Mouse (Mus musculus) urinary bladder, postnatal 25 days (tissue): Measurements from ENCODE around the gene Slc25a29.

Source experiments
- DNase-seq: peaks from one replicate; pipeline ENCODE4 v3.0.0; 2022; ENCODE audit warnings: low spot score

Slc25a29 gene

GRCm38 (mm10) chr12:108834337-108834736 lies 1.3 kb downstream of the Slc25a29 start:
- no peak for DNase-seq

- no peak for DNase-seq
Measured at GRCm38 (mm10) chr12:108833408-108833807, 2.3 kb downstream of the Slc25a29 start.

DNA sequence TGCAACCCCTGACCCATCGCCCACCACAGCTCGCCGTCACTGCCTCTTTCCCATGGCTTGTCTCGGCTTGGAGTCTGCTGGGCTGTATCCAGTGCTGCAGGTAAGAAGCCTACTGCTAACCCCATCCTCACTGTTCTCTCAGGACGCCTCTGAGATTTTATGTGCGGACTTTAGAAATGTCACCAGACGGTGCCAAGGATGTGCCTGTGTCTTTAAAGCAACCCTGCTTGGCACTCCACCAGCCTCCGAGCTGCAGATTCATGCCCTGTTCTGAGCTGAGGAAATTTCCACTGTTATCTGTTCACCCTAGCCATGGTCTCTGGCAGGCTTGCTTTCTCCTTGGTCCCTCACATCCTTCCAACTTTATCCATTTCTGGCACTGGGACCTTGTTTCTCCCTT lies 2.8 kb downstream of the Slc25a29 start:
- no peak for DNase-seq

GRCm38 (mm10) chr12:108831966-108832643 lies 3.6 kb downstream of the Slc25a29 start:
- peak; percentile 51 for DNase-seq

DNA sequence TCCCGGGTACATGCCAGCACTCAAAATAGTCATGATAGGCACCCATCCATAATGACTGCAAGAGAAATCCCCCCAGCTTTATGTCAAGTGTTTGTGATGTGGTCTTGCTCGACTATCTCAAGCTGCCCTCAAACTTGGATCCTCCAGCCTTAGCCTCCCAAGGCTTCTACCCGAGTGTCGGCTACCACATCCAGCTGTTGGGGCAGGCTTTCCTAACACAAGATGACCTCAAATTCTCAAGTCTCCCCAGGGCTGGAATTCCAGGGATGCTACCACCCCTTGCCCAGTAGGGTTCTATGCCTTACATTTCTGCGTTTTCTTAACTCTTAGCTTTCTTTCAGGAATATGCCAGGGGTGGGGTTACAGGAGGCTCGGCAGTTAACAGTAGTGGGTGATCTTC lies 5.3 kb downstream of the Slc25a29 start:
- DNase-seq, result no peak

DNA sequence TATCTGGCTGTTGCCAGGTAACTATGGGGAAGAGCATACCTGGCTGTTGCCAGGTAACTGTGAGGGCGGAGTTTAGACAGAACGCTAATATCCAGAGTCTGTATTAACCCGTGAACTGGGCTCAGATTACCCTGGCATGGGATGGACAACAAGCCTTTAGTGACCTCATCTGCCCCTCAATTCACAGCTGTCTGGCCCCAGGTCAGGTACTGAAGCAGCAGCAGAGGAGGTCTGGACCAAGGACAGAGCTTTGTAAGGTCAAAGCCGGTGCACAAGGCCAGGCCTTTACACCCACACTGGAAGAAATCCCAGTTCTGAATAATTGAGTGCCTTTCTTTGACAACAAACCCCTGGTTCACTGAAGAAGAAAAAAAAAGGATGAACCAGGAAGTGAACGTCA lies 6.0 kb downstream of the Slc25a29 start:
- no peak for DNase-seq

DNA sequence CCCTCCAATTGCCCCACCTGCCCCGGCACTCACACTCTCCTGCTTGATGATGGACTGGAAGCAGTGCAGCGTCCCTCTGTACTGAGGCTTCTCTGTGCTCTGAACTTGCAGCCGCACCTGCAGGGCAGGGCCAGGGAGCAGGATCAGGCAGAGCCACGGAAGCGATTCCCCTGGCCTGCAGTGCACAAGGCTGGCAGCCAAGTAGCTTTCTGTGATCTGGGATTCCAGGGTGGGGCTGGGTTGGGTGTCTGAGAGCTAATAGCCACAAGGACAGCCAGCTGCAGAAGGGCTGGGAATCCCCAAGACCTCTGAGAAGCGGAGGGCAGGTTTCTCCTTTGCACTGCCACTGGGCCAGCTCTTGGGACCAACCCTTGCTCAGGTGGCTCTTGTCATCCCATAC lies 8.0 kb downstream of the Slc25a29 start:
- DNase-seq, result no peak

- DNase-seq, result no peak
Measured at GRCm38 (mm10) chr12:108826958-108827535, 8.6 kb downstream of the Slc25a29 start.

- no peak for DNase-seq
Measured at GRCm38 (mm10) chr12:108826282-108826957, 9.3 kb downstream of the Slc25a29 start.

DNA sequence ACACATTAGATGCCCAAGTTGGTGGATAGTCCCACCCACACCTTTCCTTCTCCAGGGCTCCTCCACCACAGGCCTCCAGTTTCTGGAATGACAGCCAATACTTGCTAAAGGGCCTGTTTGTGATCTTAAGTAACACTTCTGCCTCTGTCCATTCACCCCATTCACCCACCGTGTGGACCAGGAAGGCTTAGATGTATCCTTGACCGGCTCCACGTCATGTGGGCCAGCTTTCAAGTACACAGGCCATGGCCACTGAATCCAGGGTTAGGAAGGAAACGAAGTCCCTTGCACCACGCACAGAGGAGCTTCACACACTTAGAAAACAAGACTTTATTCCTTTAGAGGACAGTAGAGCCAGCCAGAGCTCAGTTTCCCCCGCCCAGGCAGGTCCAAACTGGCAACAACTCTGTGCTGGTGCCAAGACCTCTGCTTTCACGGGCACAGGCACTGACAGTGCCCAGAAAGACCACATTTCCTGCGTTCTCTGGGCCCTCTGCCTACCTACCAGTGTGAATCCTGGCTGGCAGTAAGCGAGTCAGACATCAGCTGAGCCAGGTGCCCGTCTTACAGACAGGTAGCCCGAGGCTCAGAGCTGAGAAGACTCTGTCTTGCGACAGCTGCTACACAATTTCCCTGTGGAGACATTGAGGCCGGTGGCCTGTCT lies 10.0 kb downstream of the Slc25a29 start:
- no peak for DNase-seq

DNA sequence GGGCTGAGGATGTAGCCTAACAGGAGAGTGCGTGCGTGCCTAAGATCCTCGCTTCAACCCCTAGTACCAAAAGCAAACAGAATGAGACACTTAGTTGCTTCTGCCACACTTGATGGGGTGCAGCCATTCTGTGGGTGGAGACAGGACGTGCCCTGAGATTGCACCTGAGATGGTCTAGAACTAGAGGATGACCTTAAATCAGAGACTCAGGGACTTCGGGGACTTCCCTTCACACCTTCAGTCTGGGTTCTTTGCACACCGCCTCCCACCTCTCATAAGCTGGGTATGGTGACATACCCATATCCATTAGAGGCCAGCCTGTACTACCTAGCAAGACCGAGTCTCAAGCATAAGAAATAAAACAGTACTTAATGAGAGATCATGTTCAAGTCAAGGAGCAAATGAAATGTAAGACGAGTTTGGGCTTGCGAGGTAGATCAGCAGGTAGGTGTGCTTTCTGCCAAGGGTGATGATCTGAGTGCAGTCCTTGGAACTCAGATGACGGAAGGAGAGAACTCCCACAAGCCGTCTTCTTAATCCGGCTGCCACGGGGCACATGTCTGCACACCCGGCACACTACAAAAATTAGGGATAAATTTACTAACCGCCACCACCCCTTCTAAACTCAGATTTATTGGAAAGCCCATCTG lies 11.3 kb downstream of the Slc25a29 start:
- DNase-seq, result no peak

GRCm38 (mm10) chr12:108823036-108823435 lies 12.6 kb downstream of the Slc25a29 start:
- DNase-seq, result no peak

GRCm38 (mm10) chr12:108820461-108820860 lies 15.2 kb downstream of the Slc25a29 start:
- no peak for DNase-seq

- DNase-seq, result no peak
Measured at GRCm38 (mm10) chr12:108816569-108816968, 19.1 kb downstream of the Slc25a29 start.

DNA sequence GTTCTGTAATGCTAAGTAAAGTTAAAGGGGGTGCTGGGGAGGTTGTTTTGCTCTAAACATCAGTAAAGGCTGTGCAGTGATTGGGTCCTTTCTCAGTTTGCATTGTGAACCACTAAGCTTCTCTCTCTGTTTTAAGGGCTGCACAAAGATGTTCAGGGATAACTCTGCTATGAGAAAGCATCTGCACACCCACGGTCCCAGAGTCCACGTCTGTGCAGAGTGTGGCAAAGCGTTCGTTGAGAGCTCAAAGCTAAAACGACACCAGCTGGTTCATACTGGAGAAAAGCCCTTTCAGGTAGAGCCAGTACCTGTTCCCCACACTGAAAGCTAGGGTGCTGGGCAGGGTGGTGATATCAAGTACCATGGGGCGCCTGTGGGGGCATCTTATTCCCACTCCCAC lies 21.2 kb downstream of the Slc25a29 start:
- DNase-seq, result no peak

GRCm38 (mm10) chr12:108812463-108812862 lies 23.2 kb downstream of the Slc25a29 start:
- no peak for DNase-seq

GRCm38 (mm10) chr12:108811133-108811532 lies 24.6 kb downstream of the Slc25a29 start:
- DNase-seq, result no peak

GRCm38 (mm10) chr12:108810309-108810708 lies 25.4 kb downstream of the Slc25a29 start:
- no peak for DNase-seq

DNA sequence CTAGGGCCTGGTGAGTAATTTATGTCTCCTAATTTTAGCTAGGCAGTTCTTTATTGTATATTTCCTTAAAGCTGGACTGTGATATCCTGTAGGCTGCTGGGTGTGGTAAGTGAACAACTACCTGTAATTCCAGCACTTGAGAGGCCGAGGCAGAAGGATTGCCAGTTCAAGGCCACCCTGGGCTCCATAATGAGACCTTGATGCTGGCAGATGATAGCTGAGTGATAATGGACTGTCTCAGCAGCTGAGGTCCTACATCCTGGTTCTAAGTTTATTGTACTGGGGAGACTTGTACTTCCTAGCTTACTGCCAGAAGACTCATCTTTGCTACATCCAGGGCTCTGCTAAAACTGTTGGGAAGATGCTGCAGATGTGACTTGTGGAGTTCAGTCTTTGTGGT lies 25.9 kb downstream of the Slc25a29 start:
- DNase-seq, result no peak

- DNase-seq, result no peak
Measured at GRCm38 (mm10) chr12:108808465-108808864, 27.2 kb downstream of the Slc25a29 start.

DNA sequence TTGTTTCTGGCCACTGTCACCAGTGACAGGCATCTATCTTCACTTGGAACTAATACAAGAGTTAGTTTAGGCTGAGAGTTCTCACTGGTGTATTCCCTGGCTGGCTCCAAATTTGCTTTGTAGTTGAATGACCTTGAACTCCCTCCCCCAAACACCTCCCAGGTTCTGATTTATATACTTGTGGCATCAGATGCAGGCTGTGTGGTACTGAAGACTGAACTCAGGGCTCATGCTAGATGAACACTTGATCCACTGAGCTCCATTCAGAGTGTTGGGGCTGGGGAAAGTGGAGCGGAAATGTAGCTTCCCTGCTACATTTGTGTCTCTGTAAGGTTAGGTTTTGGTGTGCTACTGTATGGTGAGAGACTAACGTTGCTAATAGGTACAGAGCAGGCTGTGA lies 31.3 kb downstream of the Slc25a29 start:
- no peak for DNase-seq

GRCm38 (mm10) chr12:108801613-108802012 lies 34.1 kb downstream of the Slc25a29 start:
- DNase-seq, result no peak
